Mouse (Mus musculus) forebrain, embryonic 14.5 days (tissue): ENCODE results near the gene Tepsin. TPM values are rescaled to one million over a fixed set of nuclear protein-coding genes. Genes with fewer than 3 reads are reported as not detected.

Source experiments
- ATAC-seq: fragments of 200-750 bp; cut with Nextera tagmentation; 2 replicates; pipeline ENCODE4 v1.8.0; 2017; ENCODE audit warnings: mild to moderate bottlenecking, moderate library complexity
- DNase-seq: peaks from one replicate; pipeline ENCODE4 v3.0.0-alpha.2; 2015; ENCODE audit warnings: low spot score
- H3K27ac ChIP-seq: fragments of 300-500 bp; sonication (generic); 2 replicates; pipeline ENCODE4 v1.5.1; 2014; ENCODE audit warnings: low read depth, mild to moderate bottlenecking, control low read depth, low read length, moderate library complexity
- H3K27me3 ChIP-seq: fragments of 300-500 bp; sonication (generic); replicated peaks from 2 replicates; pipeline ENCODE4 v1.6.1; 2014; ENCODE audit warnings: low read length, control low read depth, mixed read lengths; ENCODE audit not compliant: control insufficient read depth, insufficient read depth
- H3K36me3 ChIP-seq: fragments of 300-500 bp; sonication (generic); 2 replicates; pipeline ENCODE4 v1.6.1; 2014; ENCODE audit warnings: low read length, control low read depth; ENCODE audit not compliant: control insufficient read depth, insufficient read depth
- H3K4me1 ChIP-seq: fragments of 300-500 bp; sonication (generic); 2 replicates; pipeline ENCODE4 v1.6.1; 2014; ENCODE audit warnings: antibody characterized with exemption, low read length, control low read depth; ENCODE audit not compliant: control insufficient read depth, insufficient read depth
- H3K4me2 ChIP-seq: fragments of 300-500 bp; sonication (generic); 2 replicates; pipeline ENCODE4 v1.6.1; 2014; ENCODE audit warnings: mild to moderate bottlenecking, control low read depth, low read length
- H3K4me3 ChIP-seq: fragments of 300-500 bp; sonication (generic); 2 replicates; pipeline ENCODE4 v1.5.1; 2014; ENCODE audit warnings: low read depth, low read length, control low read depth
- H3K9ac ChIP-seq: fragments of 300-500 bp; sonication (generic); 2 replicates; pipeline ENCODE4 v1.6.1; 2014; ENCODE audit warnings: mild to moderate bottlenecking, low read length, control low read depth, moderate library complexity
- H3K9me3 ChIP-seq: fragments of 300-500 bp; sonication (generic); replicated peaks from 2 replicates; pipeline ENCODE4 v1.6.1; 2016; ENCODE audit warnings: low read length, control low read depth, mixed read lengths; ENCODE audit not compliant: control insufficient read depth
- WGBS: fragments of 180-500 bp; shearing (Covaris S2); extraction: QIAGEN DNeasy Blood & Tissue Kit; methylation state at CpG from one replicate; pipeline ENCODE4 v1.1.7; 2014; 5-methylcytosine and 5-hydroxymethylcytosine counted together
- microRNA-seq: library from miRNA; unstranded; fragments of <30 nt; microRNA quantifications from one replicate; pipeline ENCODE4, GENCODE M21; 2016
- polyA plus RNA-seq: library from polyadenylated mRNA; unstranded; fragments of >200 nt; fragmentation: Nextera tagmentation; extraction: Ambion mirVana; gene quantifications from 2 replicates; pipeline ENCODE4 v1.2.1, GENCODE M21; 2014

Gene Tepsin
- polyA plus RNA-seq, 1 experiment from 2014 or later = 12.4 TPM

- peaks cover 17% of the 10 kb centered on the region for H3K4me1 ChIP-seq
- no peaks in the 10 kb centered on the region for H3K36me3 ChIP-seq
- WGBS = 34% methylated on average over 11 of the region's 11 CpGs
- H3K9ac ChIP-seq = peak overlapping the region; percentile 87
- H3K4me3 ChIP-seq = peak overlapping the region; percentile 66
- H3K9me3 ChIP-seq = no peaks in the 10 kb centered on the region
- ATAC-seq (no peak; the same call in 1 of the 2 replicates), DNase-seq (peak; percentile 65)
- peak overlapping the region; percentile 81 for H3K27ac ChIP-seq
- peak overlapping the region; percentile 80 for H3K4me2 ChIP-seq
- H3K27me3 ChIP-seq = no peaks in the 10 kb centered on the region
These were observed 52.5 kb downstream of the Tepsin start for GRCm38 (mm10) chr11:120045839-120046552.

DNA sequence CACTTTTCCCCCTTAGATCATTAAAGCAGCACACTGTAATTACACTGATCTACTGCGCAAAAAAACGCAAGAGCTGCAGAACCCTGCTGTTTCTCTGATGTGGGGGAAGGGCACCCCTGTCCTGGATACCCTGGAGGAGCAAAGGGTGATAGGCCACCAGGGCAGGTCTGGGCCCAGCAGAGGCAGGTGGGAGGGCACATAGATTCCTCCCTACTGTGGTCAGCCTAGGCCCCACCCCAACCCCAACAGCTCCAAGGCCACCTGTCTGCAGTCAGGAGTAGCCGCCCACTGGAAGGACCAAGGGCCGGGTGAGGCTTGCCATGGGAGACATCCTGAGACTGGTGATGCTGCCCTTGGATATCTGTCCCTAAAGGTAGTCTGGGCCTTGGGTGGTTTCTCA is 53.2 kb downstream of the Tepsin start:
- Histone ChIP-seq H3K27me3 (no peaks in the 10 kb centered on the region), H3K4me3 (peak overlapping the region; percentile 66), H3K27ac (peak overlapping the region; percentile 81; the same call in 1 of the 2 replicates), H3K4me2 (peak overlapping the region; percentile 80), H3K4me1 (peaks cover 17% of the 10 kb centered on the region), H3K9me3 (no peaks in the 10 kb centered on the region), H3K9ac (peak overlapping the region; percentile 87; the same call in 1 of the 2 replicates), H3K36me3 (no peaks in the 10 kb centered on the region)
- 60% methylated on average over 4 of the region's 4 CpGs for WGBS
- DNase-seq (no peak), ATAC-seq (no peak)

- no peaks in the 10 kb centered on the region for H3K27me3 ChIP-seq
- H3K9ac ChIP-seq = no peak overlapping the region
- H3K4me3 ChIP-seq = no peak overlapping the region
- ATAC-seq = no peak
- DNase-seq = no peak
- H3K4me1 ChIP-seq = peaks cover 9% of the 10 kb centered on the region
- WGBS = 75% methylated on average over 7 of the region's 7 CpGs
- no peaks in the 10 kb centered on the region for H3K9me3 ChIP-seq
- no peak overlapping the region for H3K27ac ChIP-seq
- H3K36me3 ChIP-seq = no peaks in the 10 kb centered on the region
- H3K4me2 ChIP-seq = no peak overlapping the region
These were observed 56.2 kb downstream of the Tepsin start for GRCm38 (mm10) chr11:120042141-120042838.

- Histone ChIP-seq H3K36me3 (no peaks in the 10 kb centered on the region), H3K27me3 (no peaks in the 10 kb centered on the region), H3K9me3 (no peaks in the 10 kb centered on the region), H3K4me2 (no peak overlapping the region), H3K4me1 (peaks cover 8% of the 10 kb centered on the region), H3K9ac (no peak overlapping the region), H3K4me3 (no peak overlapping the region), H3K27ac (no peak overlapping the region)
- DNase-seq = no peak
- ATAC-seq = no peak
- WGBS = 77% methylated on average over 13 of the region's 13 CpGs
These were observed 57.1 kb downstream of the Tepsin start for GRCm38 (mm10) chr11:120041191-120042123.

Small RNA genes lying within 50 kb of the gene (microRNA-seq; reads per million reads assigned to microRNA genes)
- gene Gm25948 = not detected

Other genes starting within 250 kb of the Tepsin start
- 90.0 and 92.7 TPM in 2 replicates for gene Chmp6, start 185.3 kb downstream of the Tepsin start, polyA plus RNA-seq
- gene Baiap2, start 156.0 kb downstream of the Tepsin start, polyA plus RNA-seq = 18.7 and 25.2 TPM in 2 replicates
- 10.9 and 18.3 TPM in 2 replicates for gene Aatk, start 51.6 kb downstream of the Tepsin start, polyA plus RNA-seq
- gene Cep131, start 11.9 kb downstream of the Tepsin start, polyA plus RNA-seq = 21.7 and 27.2 TPM in 2 replicates
- gene Ndufaf8, start 197 bp upstream of the Tepsin start, polyA plus RNA-seq = 59.8 and 84.8 TPM in 2 replicates
- gene Slc38a10, start 52.6 kb upstream of the Tepsin start, polyA plus RNA-seq = 53.6 and 72.5 TPM in 2 replicates
- gene Bahcc1, start 134.2 kb upstream of the Tepsin start, polyA plus RNA-seq = 12.6 and 14.5 TPM in 2 replicates
- 3,852 and 3,863 TPM in 2 replicates for gene Actg1, start 249.8 kb upstream of the Tepsin start, polyA plus RNA-seq